Mouse (Mus musculus) CD8-positive naive resting alpha-beta T cell, adult 2 months (primary cell): ENCODE measurements around the gene Aff3.

Experiments used
- DNase-seq, 2 experiments: peaks; one replicate each; pipeline ENCODE4 v3.0.0; 2022; ENCODE audit warnings: low read depth in 2 of 2, low spot score in 2 of 2

Aff3 gene

DNA sequence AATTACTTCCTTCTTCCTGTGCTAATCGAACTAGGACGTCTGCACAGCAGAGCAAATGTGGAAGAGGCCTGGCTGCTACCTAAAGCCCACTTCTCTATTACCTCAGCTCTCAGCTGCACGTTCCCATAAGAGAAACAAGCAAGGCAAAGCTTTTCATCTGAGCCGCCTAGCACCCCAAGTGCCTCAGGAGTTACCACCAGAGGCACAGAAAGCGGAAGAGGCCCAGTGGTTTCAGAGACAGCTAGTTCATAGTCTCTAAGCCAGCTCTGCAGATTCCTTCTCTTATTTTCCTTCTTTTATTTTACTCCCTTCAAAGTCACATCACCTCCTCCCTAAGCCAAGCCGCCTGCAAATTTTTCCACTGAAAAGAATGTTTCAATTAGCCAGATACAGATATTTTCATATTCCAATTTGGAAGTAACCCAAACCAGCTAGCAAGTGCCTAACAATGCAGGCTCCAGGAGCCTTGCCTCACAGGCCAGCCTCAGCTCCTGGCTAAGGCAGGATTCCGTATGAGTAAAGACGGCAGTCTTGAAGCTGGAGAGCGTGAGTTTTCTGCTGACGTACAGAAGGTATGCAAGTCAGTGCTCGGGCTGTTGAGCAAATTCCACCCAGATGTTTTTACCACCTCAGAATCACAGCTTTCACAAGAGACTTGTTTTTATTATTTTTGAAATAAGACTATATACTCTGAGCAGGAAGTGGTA is 62.8 kb downstream of the Aff3 start:
- DNase-seq = peak in 1 of 2 experiments; percentile 5

DNA sequence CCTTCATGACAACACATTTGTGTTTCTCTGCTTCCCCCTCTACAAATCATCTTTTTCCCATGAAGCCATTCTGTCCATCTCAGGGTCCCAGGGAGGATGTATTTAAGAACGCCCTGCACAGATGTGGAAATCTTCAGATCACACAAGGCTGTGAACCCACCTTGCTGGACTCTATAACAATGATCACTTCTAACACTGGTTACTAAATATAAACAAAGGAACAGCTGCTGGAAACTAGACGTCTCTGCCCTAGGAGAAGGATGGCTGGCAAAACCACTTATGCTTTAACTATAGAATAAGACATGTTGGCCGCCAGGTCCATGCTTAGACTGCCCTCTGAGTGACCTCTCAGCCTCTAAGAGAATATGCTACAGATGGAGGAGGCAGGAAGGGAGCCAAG is 69.4 kb downstream of the Aff3 start:
- no peak for DNase-seq

- no peak for DNase-seq
Observed at GRCm38 (mm10) chr1:38594766-38595165, 70.0 kb downstream of the Aff3 start.

- no peak for DNase-seq
Observed at GRCm38 (mm10) chr1:38591194-38591593, 73.6 kb downstream of the Aff3 start.

DNA sequence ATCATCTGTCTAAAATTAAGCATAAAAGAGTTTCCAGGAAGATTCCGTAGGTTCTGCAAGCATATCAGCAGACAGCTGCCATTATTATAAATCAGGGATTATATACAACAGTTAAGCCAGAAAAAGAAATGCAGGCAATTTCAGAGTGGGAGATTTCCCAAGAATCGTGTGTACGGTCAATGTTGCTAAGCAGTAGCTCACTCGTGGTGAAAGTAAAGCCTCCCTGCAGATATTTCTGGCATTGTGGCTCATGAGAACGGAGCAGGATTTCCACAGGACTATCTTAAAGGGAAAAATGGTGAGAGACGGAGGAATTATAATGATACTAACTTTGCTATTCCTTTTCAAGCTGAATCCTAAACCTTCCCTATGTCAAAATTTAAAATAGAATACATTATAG is 76.0 kb downstream of the Aff3 start:
- no peak for DNase-seq

- DNase-seq = no peak
Observed at GRCm38 (mm10) chr1:38582328-38582727, 82.4 kb downstream of the Aff3 start.

- DNase-seq = no peak
Observed at GRCm38 (mm10) chr1:38580572-38580971, 84.2 kb downstream of the Aff3 start.

GRCm38 (mm10) chr1:38578339-38578738 is 86.4 kb downstream of the Aff3 start:
- DNase-seq = no peak

DNA sequence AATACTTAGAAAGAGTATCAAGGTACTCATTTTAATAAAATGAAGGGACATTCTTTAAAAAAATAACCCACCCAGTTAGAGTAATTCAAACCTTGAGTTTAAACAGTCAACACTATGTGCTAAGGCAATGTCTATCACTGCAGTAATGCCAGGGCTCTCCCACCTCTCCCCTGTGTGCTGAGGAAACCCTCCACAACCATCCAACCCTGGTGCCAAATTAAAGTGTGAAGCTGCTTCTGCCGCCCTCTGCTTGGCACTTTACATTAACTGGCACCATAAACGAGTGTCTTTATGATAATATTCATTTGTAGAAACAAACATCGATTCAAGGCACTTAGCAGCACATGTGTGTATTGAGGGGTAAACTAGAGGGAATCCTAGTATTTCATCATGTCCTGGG is 97.0 kb downstream of the Aff3 start:
- no peak for DNase-seq

DNA sequence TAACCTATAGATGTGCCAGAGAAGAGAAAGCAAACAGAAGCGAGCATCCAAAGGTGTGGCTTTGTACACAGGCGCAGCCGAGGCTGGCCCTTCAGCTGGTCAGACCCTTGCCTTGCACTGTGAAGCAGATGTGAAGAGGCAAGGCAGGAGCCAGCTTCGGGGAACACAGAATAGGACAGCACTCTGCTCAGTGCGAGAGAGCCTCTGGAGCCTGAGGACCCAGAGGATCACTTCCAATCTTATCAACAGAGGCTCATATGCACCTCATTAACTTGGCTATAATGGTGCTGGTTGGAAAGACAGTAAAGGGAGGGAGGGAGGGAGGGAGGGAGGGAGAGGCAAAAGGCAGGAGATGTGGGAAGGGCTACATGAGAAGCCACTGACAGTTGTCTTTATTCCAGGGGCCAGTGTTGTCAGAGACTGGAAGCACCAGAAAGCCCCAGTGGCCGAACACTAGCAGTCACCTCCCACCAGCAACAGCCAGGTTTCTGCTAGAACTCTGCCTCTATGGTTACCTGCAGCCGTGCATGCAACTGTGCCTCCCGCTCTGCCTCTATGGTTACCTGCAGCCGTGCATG is 98.6 kb downstream of the Aff3 start:
- no peak for DNase-seq

DNA sequence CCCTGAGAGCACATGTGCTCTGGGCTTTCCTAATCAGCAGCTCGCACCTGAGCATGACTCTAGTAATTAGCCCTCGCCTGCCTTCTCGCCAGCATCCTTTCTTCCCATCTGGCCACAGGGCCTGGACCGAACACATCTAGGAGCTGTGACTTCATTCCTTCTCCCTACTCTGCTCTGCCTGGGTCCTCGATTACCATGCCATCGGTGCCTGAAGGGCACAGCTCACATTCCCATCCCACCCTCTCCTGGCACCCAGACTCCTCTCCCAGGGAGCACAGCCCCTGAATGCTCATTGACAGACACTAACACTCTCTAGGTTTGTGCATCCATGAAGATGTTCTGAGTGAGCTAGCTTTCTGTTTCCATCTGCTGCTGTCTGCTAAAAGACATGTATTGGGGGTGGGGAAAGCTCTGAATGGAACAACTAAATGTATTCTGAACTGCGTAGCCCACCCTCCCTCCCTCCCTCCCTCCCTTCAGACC is 99.4 kb downstream of the Aff3 start:
- no peak for DNase-seq

DNA sequence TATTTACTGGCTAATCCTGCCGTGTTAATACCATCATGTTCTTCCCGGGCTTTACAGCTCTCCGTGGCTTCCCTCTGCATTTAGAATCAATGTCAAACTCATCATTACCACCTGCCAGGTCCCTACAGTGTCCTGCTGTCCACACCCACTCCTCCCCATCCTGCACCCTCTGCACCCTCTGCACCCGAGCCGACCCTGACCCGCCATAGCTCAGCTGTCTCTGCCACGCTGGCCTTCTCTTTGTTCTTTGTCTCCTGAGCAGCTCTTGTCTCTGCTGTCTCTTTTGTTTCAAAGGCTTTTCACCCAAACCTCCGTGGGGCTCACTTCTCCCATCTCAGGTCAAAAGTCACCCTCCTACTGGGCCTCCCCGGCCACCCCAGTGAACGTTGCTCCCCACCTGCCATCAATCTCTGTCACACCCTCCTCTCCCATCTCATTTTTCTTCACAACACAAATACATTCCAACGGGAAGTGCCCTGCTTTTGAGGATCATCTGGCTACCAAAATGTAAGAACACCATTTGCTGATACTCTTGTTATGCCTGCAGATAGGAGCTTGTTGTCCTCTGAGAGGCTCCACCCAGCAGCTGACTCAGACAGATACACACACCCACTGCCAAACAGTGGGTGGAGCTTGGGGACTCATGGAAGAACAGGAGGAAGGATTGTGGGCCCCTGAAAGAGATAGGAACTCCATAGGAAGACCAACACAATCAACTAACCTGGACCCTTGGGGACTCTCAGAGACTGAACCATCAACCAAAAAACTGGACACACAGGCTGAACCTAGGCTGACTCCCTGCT is 102.2 kb downstream of the Aff3 start:
- DNase-seq = no peak

GRCm38 (mm10) chr1:38561331-38561730 is 103.4 kb downstream of the Aff3 start:
- DNase-seq = no peak

DNA sequence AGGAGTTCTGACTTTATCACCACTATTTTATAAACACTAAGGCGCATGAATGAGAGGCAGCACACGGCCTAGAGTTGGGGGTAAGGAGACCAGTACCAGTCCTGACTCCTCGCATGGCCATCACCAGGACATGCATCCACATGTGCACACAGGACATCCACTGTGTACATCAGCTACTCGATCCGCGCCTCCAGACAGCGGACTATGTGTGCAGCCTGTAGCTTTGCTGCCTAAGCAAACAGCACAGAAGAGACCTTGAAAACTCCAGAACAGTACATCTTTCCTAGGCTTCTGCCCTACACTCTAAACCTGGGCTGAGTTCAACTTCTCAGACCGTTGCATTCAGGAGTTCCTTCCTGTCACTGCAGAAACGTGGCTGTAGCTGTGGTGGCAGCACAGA is 104.1 kb downstream of the Aff3 start:
- DNase-seq = no peak

DNA sequence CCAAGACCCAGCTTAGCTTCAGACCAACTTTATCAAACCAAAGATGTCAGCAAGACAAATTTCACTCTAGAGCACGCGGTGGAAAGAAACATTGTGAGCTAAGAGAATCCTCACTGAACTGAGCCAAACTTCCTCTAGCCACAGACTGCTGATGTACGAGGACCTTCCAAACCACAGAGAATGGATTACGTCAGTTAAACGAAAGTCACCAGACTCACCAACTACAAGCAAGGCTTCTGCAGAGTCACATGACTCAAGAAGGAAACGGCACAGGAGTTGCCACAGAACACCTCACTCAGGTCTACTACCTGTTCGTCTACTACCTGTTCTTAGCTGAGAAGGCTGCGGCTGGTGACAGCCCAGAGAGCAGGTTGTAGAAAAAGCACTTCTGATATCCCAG is 107.1 kb downstream of the Aff3 start:
- peak; percentile 17 to 39 for DNase-seq

- no peak for DNase-seq
Observed at GRCm38 (mm10) chr1:38554546-38554945, 110.2 kb downstream of the Aff3 start.

DNA sequence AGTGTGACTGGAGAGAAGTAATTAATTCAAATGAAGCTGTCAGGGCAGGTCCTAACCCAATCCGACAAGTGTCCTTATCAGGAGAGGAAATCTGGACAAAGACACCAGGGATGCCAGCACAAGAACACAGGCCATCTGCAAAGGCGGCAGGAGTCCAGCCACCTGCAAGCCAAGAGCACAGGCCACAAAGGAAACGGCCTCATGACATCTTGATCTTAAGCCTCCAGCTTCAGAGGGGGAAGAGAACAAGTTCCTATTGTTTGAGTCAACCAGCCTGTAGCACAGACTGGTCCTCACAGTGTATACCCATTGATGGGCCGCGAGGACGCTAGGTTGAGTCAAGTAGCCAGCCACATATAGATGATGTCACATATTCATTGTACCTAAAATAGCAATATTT is 111.7 kb downstream of the Aff3 start:
- DNase-seq = no peak

GRCm38 (mm10) chr1:38550579-38550978 is 114.2 kb downstream of the Aff3 start:
- DNase-seq = no peak

DNA sequence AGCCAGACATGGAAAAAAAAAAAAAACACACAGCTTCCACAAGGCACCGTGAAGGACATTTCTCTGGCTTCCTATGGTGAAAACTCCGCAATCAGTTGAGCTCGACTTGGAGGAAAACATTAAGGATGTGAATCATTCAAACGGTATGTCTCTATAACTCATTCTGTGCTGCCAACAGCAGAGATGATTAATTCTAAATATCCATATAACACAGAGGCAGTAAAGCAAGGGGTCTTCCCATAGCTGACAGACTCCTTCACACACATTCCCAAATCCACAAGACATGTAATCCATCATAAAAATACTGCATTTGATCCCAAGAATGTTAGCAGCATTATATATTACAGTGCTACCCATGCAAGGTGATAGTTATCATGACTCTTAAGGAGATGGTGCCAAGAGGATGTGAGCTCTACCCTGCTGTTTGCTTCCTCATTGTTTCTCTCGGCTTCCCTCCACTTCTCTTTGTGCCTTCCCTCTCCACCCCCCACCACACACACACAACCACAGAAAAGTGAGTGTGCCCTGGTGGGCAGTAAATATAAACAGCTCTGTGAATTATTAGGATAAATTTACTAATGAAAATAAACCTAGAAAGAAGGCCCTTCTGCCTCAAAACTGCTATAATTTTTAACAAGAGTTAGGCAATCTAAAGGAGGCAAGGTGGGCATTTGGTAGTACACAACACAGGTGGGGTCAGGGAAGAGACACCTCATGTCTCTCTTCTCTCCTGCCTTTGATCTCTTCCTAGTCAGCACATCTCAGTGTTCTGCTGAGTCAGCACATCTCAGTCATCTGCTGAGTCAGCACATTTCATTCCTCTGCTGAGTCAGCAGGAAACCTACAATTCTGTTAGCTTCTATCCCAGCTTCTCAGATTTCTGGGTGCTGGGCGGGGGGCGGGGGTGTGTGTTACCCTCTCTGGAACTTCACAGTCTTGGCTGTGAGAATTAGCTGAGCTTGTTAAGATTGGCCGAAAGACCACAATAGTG is 115.8 kb downstream of the Aff3 start:
- DNase-seq = no peak

- DNase-seq = no peak
Observed at GRCm38 (mm10) chr1:38547685-38548084, 117.1 kb downstream of the Aff3 start.

DNA sequence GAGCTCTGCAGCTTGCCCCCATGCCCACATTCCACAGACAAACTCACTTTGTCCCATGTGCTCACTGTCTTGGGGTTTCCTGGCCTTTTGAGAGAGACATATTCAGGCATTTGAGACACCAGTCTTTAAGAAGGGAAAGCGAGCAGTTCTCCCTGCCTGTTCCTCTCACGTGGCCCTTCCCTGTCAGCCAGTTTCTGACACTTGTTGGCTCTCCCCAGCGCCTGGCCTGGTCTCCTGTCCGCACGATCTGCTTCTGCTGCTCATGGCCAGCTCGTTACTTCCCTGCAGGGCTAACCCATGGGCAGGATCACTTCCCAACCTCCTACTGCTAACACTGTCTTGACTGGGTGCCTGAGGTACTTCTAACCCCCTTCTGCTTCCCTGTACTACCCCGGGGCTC is 118.1 kb downstream of the Aff3 start:
- DNase-seq = no peak
